Mouse (Mus musculus): Measurements from ENCODE around the gene Zan.

Gene Zan

DNA sequence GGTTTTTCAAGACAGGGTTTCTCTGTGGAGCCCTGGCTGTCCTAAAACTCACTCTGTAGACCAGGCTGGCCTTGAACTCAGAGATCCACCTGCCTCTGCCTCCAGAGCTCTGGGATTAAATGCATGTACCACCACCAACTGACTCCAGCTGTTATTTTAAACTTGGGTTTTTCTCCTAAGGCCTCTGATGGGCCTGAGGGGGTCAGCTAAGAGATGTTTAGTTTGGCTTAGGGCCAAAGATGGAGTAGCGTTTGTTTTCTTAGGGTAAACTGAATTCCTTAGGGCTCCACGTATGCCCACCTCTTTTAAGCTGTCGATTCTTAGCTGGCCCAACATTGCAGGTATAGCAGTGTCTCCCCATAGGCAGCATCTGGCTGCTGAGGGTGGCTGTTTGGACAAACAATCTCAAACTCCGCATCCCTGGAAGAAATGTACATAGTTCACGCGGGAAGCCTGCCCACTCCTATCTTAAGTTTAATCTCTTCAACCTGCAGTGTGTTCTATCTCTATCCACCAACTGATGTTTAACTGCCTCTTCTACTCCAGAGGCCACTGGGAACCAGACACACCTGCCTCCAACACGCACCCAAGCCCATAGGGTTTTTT lies 134.4 kb downstream of the Zan start:
- in situ Hi-C loops (cut with MboI; ENCODE audit: low pct_unique_long_range_greater_than_20kb in 1 of 2, low sequenced_read_pairs in 2 of 2, unreplicated experiment in 1 of 2): no loop called here

- in situ Hi-C loops (cut with MboI; ENCODE audit: low pct_unique_long_range_greater_than_20kb in 1 of 2, low sequenced_read_pairs in 2 of 2, unreplicated experiment in 1 of 2): no loop called here
These were observed 136.6 kb downstream of the Zan start for GRCm38 (mm10) chr5:137340222-137340621.

DNA sequence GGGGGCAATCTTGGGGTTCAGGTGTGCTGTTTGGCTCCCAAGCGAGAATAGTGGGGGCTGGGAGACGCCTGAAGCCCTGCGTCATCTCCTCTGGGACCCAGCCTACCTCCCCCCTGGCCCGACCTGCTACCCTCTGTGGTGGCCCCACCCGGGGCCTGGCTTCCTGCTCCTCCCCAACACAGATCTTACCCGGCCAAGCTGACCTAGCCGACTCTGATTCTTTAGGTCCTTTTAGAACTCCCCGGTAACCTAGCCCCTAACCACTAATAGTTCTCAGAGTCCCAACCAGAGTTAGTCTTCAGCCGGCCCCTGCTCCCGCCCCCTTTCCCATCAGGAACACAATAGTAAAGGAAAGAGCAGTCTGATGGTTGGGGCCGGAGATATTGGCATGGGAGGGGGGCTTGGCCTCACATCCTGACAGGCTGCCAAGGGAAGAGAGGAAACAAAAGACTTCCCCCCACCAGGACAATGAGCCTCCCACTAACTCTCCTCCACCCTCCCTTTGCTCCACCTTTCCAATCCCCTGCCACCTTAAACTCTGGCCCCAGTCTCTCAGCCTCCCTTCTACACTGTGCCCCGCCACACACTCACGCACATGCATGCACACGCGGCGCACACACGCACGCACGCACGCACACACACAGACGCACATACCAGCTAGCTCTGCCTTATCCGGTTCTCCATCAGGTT lies 137.4 kb downstream of the Zan start:
- in situ Hi-C loops (cut with MboI; ENCODE audit: low pct_unique_long_range_greater_than_20kb in 1 of 2, low sequenced_read_pairs in 2 of 2, unreplicated experiment in 1 of 2): no loop called here

DNA sequence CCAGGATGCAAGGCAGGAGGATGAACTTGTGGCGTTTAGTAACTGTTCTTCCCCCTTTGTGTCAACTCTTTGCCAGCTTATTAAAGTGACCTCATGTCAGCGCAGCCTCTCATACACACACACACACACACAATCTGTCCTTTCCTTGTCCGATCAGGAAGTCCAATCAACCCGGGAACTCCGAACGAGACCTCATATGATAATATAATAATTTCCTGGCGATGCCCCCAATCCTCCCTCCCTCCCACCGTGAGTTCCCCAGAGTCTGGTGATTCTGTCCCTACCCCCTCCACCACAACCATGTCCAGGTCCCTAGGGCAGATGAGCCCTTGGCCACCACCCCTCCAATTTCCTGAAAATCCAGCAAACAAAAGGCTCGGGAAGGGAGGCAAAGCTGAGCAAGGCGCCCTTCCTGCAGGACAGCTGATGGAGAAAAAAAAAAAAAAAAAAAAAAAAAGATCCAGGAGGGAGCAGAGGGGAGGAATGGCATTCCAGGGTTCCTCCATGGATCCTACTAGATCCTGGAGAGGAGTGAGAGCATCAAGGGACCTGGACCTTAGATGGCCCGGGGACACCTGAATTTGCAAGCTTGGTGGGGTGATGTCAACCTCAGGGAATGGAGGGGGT lies 138.1 kb downstream of the Zan start:
- in situ Hi-C loops (cut with MboI; ENCODE audit: low pct_unique_long_range_greater_than_20kb in 1 of 2, low sequenced_read_pairs in 2 of 2, unreplicated experiment in 1 of 2): no loop called here

DNA sequence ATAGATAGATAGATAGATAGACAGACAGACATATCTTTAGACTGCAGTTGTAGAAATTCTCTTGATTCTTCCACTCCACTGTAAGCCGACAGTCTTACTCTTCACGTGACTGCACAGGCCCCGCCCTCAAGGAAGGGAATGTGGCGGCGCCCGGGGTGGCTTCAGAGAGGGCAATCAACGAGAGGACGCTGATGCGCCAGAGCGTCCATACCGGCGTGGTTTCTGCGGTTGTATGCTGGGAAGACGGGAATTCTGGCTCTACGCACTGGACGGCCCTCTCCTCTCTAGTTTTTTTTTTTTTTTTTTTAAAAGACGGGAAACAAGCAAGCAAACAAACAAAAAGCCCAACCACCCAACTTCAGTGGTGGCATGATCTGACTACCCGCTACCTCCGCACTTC lies 138.6 kb downstream of the Zan start:
- in situ Hi-C loops (cut with MboI; ENCODE audit: low pct_unique_long_range_greater_than_20kb in 1 of 2, low sequenced_read_pairs in 2 of 2, unreplicated experiment in 1 of 2): no loop called here

GRCm38 (mm10) chr5:137337190-137337589 lies 139.7 kb downstream of the Zan start:
- in situ Hi-C loops (cut with MboI; ENCODE audit: low pct_unique_long_range_greater_than_20kb in 1 of 2, low sequenced_read_pairs in 2 of 2, unreplicated experiment in 1 of 2): no loop called here

DNA sequence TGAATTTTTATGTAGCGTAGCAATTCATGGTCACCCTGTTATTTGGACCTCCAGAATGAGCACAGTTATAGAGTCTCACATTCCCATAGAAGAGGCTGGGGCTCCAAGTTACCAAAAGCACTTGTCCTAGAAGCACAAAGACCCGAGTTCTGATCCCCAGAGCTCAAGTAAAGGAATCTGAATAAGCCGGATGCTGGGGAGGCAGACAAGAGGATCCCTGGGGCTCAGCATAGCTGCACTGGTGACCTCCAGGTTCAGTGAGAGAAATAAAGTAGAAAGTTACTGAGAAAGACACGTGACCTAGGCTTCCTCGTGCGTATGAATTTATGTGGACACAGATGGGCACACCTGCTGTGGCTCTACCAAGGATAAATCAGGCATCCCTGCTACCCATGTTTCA lies 141.8 kb downstream of the Zan start:
- in situ Hi-C loops (cut with MboI; ENCODE audit: low pct_unique_long_range_greater_than_20kb in 1 of 2, low sequenced_read_pairs in 2 of 2, unreplicated experiment in 1 of 2): no loop called here

DNA sequence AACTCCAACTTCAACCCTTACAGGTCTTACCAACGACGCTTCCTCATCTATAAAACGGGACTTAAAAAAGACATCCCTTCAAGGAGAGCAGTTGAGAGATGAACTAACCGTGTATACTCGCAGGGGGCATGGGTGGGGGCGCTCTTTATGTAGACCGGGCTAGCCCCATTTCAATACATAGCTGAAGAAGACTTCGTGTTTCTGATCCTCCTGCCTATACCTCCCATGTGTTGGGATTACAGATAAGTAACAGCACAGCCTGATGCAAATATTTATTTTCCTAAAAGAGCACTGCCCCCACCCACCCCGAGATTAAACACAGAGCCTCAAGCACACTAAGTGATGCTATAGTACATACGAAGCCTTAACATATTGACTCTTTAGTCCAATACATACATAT lies 142.5 kb downstream of the Zan start:
- in situ Hi-C loops (cut with MboI; ENCODE audit: low pct_unique_long_range_greater_than_20kb in 1 of 2, low sequenced_read_pairs in 2 of 2, unreplicated experiment in 1 of 2): no loop called here

DNA sequence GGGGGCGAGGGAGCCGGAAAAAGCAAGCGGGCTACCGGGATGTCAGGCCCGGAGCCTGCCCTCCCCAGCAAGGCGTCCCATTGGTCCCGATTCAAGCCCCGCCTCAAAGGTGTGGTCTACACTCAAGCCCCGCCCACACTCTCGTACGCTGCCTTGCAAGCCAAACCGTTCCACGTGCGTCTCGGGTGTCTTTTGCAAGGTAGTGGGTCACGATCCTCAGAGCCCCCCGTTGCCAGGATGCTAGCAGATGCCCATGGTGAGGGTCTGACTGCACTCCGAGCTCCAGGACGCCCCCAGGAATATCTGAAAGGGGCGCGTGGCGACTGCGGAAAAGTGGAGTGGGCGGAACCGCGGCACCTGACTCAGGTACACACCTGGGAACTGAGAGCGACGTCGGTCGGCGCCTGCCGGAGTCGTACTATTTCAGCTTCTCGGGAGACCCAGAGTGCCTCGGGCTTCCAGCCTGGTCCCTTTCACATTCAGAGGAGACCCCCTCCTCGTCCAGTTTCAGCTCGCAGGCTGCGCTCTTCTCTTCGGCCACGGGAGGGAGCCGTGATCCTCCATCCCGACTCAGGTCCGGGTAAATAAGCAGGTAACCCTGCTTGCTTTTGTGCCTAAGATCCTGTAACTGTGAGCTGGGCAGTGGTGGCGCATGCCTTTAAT lies 143.2 kb downstream of the Zan start, which contains the start of gene Slc12a9:
Slc12a9 (minus strand) TSS at position 86 of the 663 bp plus-strand sequence.
- in situ Hi-C loops (cut with MboI; ENCODE audit: low pct_unique_long_range_greater_than_20kb in 1 of 2, low sequenced_read_pairs in 2 of 2, unreplicated experiment in 1 of 2): no loop called here

DNA sequence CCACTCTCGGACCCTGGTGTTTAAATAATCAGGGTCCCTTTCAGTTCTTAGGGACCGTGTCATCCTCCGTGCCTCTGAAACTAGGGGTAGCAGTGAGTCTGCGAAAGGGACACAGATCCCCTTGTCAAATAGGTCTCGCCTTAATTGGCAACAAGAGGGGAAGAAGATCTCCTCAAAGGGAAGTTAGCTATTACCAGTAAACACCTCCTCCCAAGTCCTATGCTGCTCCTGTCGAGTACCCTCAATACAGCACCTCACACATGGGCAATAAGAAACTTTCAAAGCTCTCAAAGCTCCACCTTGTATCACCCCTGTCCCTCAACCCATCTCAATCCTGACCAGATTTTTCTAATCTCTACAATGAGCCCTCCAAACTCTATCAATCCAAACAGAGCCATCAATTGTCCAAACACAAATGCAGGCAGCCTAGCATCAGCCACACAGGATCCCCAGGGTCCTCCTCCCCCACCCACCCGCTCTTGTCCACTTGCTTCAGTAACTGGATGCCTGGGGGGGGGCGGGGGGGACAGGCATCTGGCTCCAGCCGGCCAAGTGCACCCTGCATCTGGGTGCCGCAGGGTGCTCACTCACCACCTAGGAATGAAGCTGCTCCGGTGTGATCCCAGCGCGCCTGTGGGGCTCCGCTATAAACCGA lies 143.9 kb downstream of the Zan start:
- in situ Hi-C loops (cut with MboI; ENCODE audit: low pct_unique_long_range_greater_than_20kb in 1 of 2, low sequenced_read_pairs in 2 of 2, unreplicated experiment in 1 of 2): no loop called here

- in situ Hi-C loops (cut with MboI; ENCODE audit: low pct_unique_long_range_greater_than_20kb in 1 of 2, low sequenced_read_pairs in 2 of 2, unreplicated experiment in 1 of 2): no loop called here
These were observed 146.0 kb downstream of the Zan start for GRCm38 (mm10) chr5:137330910-137331309.

Data from mouse embryonic stem cell (cell line).